Mouse (Mus musculus) MEL (cell line): ENCODE measurements around the gene Hibadh.

ENCODE experiments used
- CHD2 ChIP-seq: IDR thresholded peaks from 2 replicates; pipeline ENCODE4 v1.6.1; 2011; ENCODE audit warnings: low read length, improper control_type of control experiment
- CTCF ChIP-seq, 3 experiments: IDR thresholded peaks in 2 of 3; conservative IDR thresholded peaks in 1 of 3; 2 replicates each; pipeline ENCODE4 v1.5.1; 2011 to 2012; ENCODE audit warnings: low read length in 3 of 3, low read depth in 2 of 3, mild to moderate bottlenecking in 2 of 3, improper control_type of control experiment in 1 of 3, inconsistent platforms in 1 of 3, mixed read lengths in 1 of 3, moderate library complexity in 1 of 3; ENCODE audit not compliant: control insufficient read depth in 1 of 3, insufficient read depth in 1 of 3, poor library complexity in 1 of 3, severe bottlenecking in 1 of 3
- GABPA ChIP-seq: IDR thresholded peaks from 2 replicates; pipeline ENCODE4 v1.6.1; 2012; ENCODE audit warnings: low read depth, mild to moderate bottlenecking, inconsistent platforms, low read length, improper control_type of control experiment, moderate library complexity
- GATA1 ChIP-seq: IDR thresholded peaks from 2 replicates; pipeline ENCODE4 v1.6.1; 2011; ENCODE audit warnings: low read depth, low read length, improper control_type of control experiment
- POLR2A ChIP-seq, 2 experiments: IDR thresholded peaks; 2 replicates each; pipeline ENCODE4 v1.6.1; 2011 to 2012; ENCODE audit warnings: low read length in 2 of 2, mild to moderate bottlenecking in 2 of 2, control low read depth in 1 of 2, improper control_type of control experiment in 1 of 2, low read depth in 1 of 2, moderate library complexity in 1 of 2; ENCODE audit not compliant: control insufficient read depth in 1 of 2, insufficient read depth in 1 of 2, poor library complexity in 1 of 2
- POLR2AphosphoS2 ChIP-seq: IDR thresholded peaks from 2 replicates; pipeline ENCODE4 v1.6.1; 2011; ENCODE audit warnings: low read length, improper control_type of control experiment

GRCm38 (mm10) chr6:52655266-52655665 is 15.1 kb upstream of the Hibadh start:
- TF ChIP-seq CHD2, result no peak
- no peak for TF ChIP-seq GATA1
- TF ChIP-seq CTCF (IDR thresholded peaks at IDR 0.05 in 2 of 3, conservative IDR thresholded peaks at IDR 0.05 in 1 of 3; ENCODE audit: control insufficient read depth in 1 of 3, insufficient read depth in 1 of 3, low read depth in 2 of 3, low read length in 3 of 3, poor library complexity in 1 of 3, severe bottlenecking in 1 of 3), result no peak
- TF ChIP-seq POLR2A (IDR thresholded peaks at IDR 0.05; ENCODE audit: control insufficient read depth in 1 of 2, insufficient read depth in 1 of 2, low read depth in 1 of 2, low read length in 2 of 2, poor library complexity in 1 of 2), result no peak
- TF ChIP-seq GABPA, result no peak
- TF ChIP-seq POLR2AphosphoS2, result no peak
